Mouse (Mus musculus) stomach, embryonic 16.5 days (tissue): ENCODE results near the gene Tbrg4. TPM values are rescaled to one million over a fixed set of nuclear protein-coding genes. Genes with fewer than 3 reads are reported as not detected.
"Not testable (repeated sequence)": the region's sequence is repeated elsewhere in the genome, so short reads cannot be mapped to it uniquely, and the experiment has no call there.

Source experiments
- ATAC-seq: fragments of 200-750 bp; cut with Nextera tagmentation; 2 replicates; pipeline ENCODE4 v1.8.0; 2017; ENCODE audit warnings: moderate number of reproducible peaks, moderate TSS enrichment; ENCODE audit not compliant: insufficient read depth, low FRiP score
- H3K27ac ChIP-seq: fragments of 300-500 bp; sonication (generic); 2 replicates; pipeline ENCODE4 v1.5.1; 2014; ENCODE audit warnings: low read length
- H3K27me3 ChIP-seq: fragments of 300-500 bp; sonication (generic); 2 replicates; pipeline ENCODE4 v1.6.1; 2014; ENCODE audit warnings: low read length, control low read depth, mixed read lengths; ENCODE audit not compliant: control insufficient read depth, insufficient read depth
- H3K36me3 ChIP-seq: fragments of 300-500 bp; sonication (generic); 2 replicates; pipeline ENCODE4 v1.6.1; 2014; ENCODE audit warnings: low read length; ENCODE audit not compliant: control insufficient read depth, insufficient read depth
- H3K4me1 ChIP-seq: fragments of 300-500 bp; sonication (generic); 2 replicates; pipeline ENCODE4 v1.6.1; 2014; ENCODE audit warnings: low read length, control low read depth, mixed read lengths; ENCODE audit not compliant: control insufficient read depth, insufficient read depth
- H3K4me2 ChIP-seq: fragments of 300-500 bp; sonication (generic); 2 replicates; pipeline ENCODE4 v1.6.1; 2014; ENCODE audit warnings: low read depth, low read length, mixed read lengths
- H3K4me3 ChIP-seq: fragments of 300-500 bp; sonication (generic); replicated peaks from 2 replicates; pipeline ENCODE4 v1.5.1; 2014; ENCODE audit warnings: mild to moderate bottlenecking, low read length
- H3K9ac ChIP-seq: fragments of 300-500 bp; sonication (generic); 2 replicates; pipeline ENCODE4 v1.6.1; 2014; ENCODE audit warnings: low read length
- H3K9me3 ChIP-seq: fragments of 300-500 bp; sonication (generic); replicated peaks from 2 replicates; pipeline ENCODE4 v1.6.1; 2016; ENCODE audit warnings: low read length, control low read depth; ENCODE audit not compliant: control insufficient read depth
- WGBS: fragments of 180-500 bp; shearing (Covaris S2); extraction: QIAGEN DNeasy Blood & Tissue Kit; methylation state at CpG from one replicate; pipeline ENCODE4 v1.1.7; 2014; 5-methylcytosine and 5-hydroxymethylcytosine counted together
- polyA plus RNA-seq: library from polyadenylated mRNA; unstranded; fragments of >200 nt; fragmentation: Nextera tagmentation; extraction: Ambion mirVana; gene quantifications from 2 replicates; pipeline ENCODE4 v1.2.1, GENCODE M21; 2015

Gene Tbrg4
- polyA plus RNA-seq, 1 experiment from 2014 or later, result 44.0 TPM

DNA sequence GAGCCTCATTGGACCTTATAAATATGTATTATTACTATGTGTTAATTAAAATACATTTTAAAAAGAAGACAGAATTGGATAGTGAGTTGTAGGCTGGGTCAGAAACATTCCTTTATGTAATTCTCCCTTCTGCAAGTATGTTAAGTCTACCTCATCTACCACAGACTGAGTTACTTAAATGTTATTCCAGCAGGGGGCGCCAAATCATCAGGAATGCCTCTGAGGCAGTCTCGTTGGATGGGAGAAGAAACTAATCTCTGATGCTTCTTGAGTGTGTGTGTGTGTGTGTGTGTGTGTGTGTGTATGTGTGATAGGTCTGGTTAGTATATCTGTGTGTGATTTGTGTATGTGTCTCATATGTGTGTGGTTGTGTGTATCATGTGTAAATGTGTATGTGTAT, 29.0 kb upstream of the Tbrg4 start:
- no peak overlapping the region for H3K4me2 ChIP-seq
- no peaks in the 10 kb centered on the region for H3K36me3 ChIP-seq
- H3K4me3 ChIP-seq, result no peak overlapping the region
- peak; percentile 41; the same call in 1 of the 2 replicates for ATAC-seq
- WGBS, result 0% methylated on average over 2 of the region's 2 CpGs
- H3K4me1 ChIP-seq, result no peaks in the 10 kb centered on the region
- H3K27me3 ChIP-seq, result no peaks in the 10 kb centered on the region
- no peak overlapping the region for H3K27ac ChIP-seq
- no peaks in the 10 kb centered on the region for H3K9me3 ChIP-seq
- H3K9ac ChIP-seq, result no peak overlapping the region

DNA sequence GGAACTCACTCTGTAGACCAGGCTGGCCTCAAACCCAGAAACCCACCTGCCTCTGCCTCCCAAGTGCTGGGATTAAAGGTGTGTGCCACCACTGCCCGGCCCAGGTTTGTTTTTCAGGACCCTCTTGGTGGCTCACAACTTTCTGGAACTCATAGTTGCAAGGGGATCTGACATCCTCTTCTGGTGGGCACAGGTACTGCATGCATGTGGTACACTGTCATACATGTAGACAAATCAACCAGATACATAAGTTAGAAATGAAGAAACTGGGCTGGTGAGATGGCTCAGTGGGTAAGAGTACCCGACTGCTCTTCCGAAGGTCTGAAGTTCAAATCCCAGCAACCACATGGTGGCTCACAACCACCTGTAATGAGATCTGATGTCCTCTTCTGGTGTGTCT, 27.1 kb upstream of the Tbrg4 start:
- H3K4me1 ChIP-seq, H3K9ac ChIP-seq, H3K36me3 ChIP-seq, H3K4me2 ChIP-seq, H3K9me3 ChIP-seq, H3K27ac ChIP-seq, H3K4me3 ChIP-seq, H3K27me3 ChIP-seq, ATAC-seq: not testable (repeated sequence)
- WGBS, result 85% methylated on average over 3 of the region's 3 CpGs

DNA sequence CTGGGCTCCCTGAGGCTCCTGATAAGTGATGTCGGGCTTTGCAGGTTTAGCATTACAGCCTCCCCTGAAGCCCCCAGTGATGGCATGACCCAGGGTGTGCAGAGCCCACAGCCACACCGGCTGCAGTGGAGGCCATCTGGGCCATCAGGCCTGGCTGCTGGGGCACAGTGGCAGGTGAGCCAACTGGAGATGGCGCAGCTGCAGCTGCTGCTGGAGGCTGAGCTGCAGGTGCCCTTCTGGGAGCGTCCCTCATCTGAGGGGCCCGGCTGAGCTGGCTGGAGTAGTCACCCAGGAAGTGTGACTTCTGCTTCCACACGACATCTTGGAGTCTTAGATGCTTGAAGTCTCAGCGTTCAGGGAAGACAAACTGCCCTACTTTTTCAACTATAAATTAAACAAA, 24.7 kb upstream of the Tbrg4 start:
- no peaks in the 10 kb centered on the region for H3K9me3 ChIP-seq
- H3K9ac ChIP-seq, result no peak overlapping the region
- H3K27me3 ChIP-seq, result no peaks in the 10 kb centered on the region
- H3K4me3 ChIP-seq, result no peak overlapping the region
- WGBS, result 58% methylated on average over 7 of the region's 7 CpGs
- no peaks in the 10 kb centered on the region for H3K4me1 ChIP-seq
- no peak overlapping the region for H3K27ac ChIP-seq
- H3K36me3 ChIP-seq, result no peaks in the 10 kb centered on the region
- ATAC-seq, result no peak
- no peak overlapping the region for H3K4me2 ChIP-seq

DNA sequence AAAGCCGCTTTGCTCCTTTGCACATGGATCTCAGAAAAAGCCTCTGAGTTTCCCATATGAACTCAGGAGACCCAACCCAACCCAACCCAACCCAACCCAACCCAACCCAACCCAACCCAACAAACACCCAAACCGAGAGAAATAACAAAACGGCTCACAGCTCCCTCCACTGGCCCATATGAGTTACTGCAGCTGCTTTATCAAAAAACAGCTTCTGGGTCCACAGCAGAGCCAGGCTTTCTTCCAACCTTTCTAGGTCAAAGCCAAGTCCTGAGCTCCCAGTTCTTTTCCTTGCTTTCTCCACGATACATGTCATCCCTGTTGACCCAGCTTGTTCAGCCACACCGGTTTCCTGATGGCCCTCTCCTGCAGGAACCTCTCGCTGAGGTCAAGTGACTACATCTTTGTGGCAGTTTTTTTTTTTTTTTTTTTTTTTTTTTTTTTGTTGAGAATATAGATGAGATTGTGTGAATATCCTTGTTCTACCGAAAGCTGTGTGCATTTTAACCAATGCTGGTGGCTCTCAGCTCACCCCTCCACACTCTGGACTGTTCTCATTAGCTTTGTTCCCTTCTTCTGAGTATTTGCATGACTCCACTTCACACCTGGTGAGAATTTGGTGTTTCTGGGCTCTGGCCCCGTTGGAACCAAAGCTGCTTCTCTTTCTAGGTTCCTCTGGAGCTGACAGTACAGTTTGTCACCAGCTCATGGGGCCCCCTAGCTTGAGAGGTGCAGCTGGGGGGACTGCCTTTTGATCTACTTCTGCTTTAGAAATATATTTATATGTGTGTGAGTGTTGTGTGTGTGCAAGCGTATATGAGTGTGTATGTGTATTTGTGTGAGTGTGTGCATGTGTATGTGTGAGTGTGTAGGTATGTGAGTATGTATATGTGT, 22.2 kb upstream of the Tbrg4 start:
- Histone ChIP-seq H3K36me3 (no peaks in the 10 kb centered on the region), H3K27ac (no peak overlapping the region), H3K9ac (no peak overlapping the region), H3K27me3 (no peaks in the 10 kb centered on the region), H3K4me3 (no peak overlapping the region), H3K4me1 (no peaks in the 10 kb centered on the region), H3K9me3 (no peaks in the 10 kb centered on the region), H3K4me2 (no peak overlapping the region)
- ATAC-seq, result no peak
- 50% methylated on average over 9 of the region's 9 CpGs for WGBS

DNA sequence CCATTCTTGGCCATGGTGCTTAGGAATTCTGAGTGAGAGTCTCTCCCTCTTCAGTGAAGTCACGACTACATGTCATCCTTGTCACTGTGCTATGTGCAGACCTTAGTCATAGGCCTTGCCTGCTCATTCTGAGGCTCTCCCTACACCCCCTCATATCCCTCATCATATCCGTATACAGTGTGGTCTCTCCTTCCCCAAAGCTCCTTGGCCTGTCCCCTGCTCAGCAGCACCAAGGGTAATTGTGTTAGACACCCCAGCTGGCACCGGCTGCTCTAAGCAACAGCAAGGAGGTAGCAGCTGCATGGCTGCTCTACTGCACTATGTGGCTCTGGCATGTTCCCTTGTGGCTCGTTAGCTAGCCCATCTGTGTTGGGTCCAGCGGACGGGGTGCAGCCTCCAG, 18.7 kb upstream of the Tbrg4 start:
- H3K4me3 ChIP-seq, result no peak overlapping the region
- H3K36me3 ChIP-seq, result no peaks in the 10 kb centered on the region
- no peak overlapping the region for H3K4me2 ChIP-seq
- 74% methylated on average over 6 of the region's 6 CpGs for WGBS
- no peak overlapping the region for H3K27ac ChIP-seq
- H3K9ac ChIP-seq, result no peak overlapping the region
- no peak for ATAC-seq
- H3K27me3 ChIP-seq, result no peaks in the 10 kb centered on the region
- H3K9me3 ChIP-seq, result no peaks in the 10 kb centered on the region
- H3K4me1 ChIP-seq, result no peaks in the 10 kb centered on the region

DNA sequence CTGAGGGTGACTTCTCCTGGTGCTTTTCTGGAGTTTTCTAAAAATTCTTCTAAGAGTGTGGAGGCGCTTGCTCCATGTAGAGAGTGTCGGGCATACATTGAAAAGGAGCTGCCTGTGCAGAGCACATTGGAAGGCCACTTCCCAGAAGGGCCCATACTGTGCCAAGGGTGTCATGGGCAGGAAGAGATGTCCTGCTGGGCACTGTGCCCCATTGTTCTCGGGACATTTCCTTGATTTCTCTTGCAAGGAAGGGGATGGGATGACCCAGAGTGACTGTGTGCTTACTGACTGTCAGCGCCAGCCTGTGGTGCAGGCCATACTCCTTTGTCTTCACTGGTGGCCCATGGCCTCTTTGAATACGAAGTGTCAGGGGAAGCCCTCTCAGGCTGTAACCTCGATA, 13.2 kb upstream of the Tbrg4 start:
- H3K4me1 ChIP-seq, result no peaks in the 10 kb centered on the region
- no peak overlapping the region for H3K4me2 ChIP-seq
- H3K9me3 ChIP-seq, result no peaks in the 10 kb centered on the region
- no peaks in the 10 kb centered on the region for H3K36me3 ChIP-seq
- H3K27me3 ChIP-seq, result no peaks in the 10 kb centered on the region
- ATAC-seq, result no peak
- no peak overlapping the region for H3K27ac ChIP-seq
- no peak overlapping the region for H3K9ac ChIP-seq
- WGBS, result 73% methylated on average over 6 of the region's 6 CpGs
- no peak overlapping the region for H3K4me3 ChIP-seq

DNA sequence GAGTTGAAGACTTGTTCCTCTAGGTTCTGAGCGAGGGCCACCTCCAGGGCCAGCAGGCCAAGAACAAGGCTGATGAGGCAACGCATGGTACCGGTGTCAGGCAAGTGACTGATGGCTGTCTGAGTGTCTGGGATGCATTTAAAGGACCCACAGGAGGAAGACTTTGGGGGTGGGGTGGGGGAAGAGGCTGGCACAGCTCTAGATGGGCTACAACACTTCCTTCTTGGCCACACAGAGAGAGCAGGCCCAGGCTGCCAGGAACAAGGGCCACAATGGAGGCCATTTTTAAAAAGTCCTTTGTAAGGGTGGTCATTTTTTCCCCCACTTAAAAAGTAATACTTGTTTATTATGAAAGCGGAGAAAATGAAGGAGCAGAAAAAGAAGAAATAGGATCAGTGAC, 12.7 kb upstream of the Tbrg4 start, which contains the start of gene Wap:
Gene Wap (minus strand): TSS at position 101 of the 400 bp plus-strand sequence.
- Histone ChIP-seq H3K27me3 (no peaks in the 10 kb centered on the region), H3K9me3 (no peaks in the 10 kb centered on the region), H3K27ac (no peak within 1 kb of the TSS), H3K4me2 (no peak within 1 kb of the TSS), H3K4me1 (no peaks in the 10 kb centered on the region), H3K36me3 (no peaks in the 10 kb centered on the region), H3K9ac (no peak within 1 kb of the TSS), H3K4me3 (no peak within 1 kb of the TSS)
- WGBS, result 84% methylated on average over 4 of the region's 4 CpGs
- ATAC-seq, result no peak

DNA sequence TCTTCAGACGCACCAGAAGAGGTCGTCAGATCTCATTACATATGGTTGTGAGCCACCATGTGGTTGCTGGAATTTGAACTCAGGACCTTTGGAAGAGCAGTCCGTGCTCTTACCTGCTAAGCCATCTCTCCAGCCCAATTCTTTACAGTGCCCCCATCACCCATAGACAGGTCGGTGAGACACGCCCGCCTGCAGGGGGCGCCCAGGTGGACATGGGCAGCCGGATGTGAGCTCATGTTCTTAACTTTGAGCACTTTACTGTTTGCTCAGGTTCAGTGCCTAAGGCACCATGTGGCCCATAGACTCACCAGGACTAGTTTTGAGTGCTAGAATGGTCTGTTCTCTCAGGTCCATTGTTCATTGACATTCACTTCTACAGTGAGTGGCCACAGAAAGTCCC, 10.3 kb upstream of the Tbrg4 start:
- WGBS, result 72% methylated on average over 8 of the region's 8 CpGs
- H3K9me3 ChIP-seq, result no peaks in the 10 kb centered on the region
- no peak for ATAC-seq

DNA sequence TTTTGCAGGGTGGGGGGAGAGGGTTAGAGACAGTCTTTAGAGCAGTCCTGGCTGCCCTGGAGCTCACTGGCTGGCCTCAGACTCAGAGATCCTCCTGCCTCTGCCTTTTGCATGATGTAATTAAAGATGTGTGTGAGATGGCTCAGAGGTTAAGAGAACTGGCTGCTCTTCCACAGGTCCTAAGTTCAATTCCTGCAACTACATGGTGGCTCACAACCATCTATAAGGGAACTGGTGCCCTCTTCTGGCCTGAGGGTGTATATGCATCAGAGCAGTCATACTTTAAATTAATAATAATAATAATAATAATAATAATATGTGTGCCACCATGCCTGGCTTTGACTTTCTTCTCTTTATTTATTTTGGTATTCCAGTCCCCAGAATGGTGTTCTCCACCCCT, 3.8 kb upstream of the Tbrg4 start:
- Histone ChIP-seq H3K27ac (no peak overlapping the region), H3K9ac (no peak overlapping the region), H3K27me3 (no peaks in the 10 kb centered on the region), H3K36me3 (no peaks in the 10 kb centered on the region), H3K4me2 (no peak overlapping the region), H3K4me3 (no peak overlapping the region), H3K9me3 (no peaks in the 10 kb centered on the region), H3K4me1 (peaks cover 9% of the 10 kb centered on the region)
- no peak for ATAC-seq

More for the DNA sequence above, 10.3 kb upstream of the Tbrg4 start:
- H3K4me3 ChIP-seq, result no peak overlapping the region
- no peaks in the 10 kb centered on the region for H3K36me3 ChIP-seq
- no peaks in the 10 kb centered on the region for H3K27me3 ChIP-seq
- no peak overlapping the region for H3K9ac ChIP-seq
- no peak overlapping the region for H3K27ac ChIP-seq
- H3K4me1 ChIP-seq, result no peaks in the 10 kb centered on the region
- H3K4me2 ChIP-seq, result no peak overlapping the region
